Mouse (Mus musculus) ES-E14 (cell line): ENCODE measurements at regions not wholly inside any gene's neighbourhood (a gene's known extent, or its start where the extent isn't known, plus 50 kb on each side); places are given as distances from the start of the nearest gene placed in this dataset.

Source experiments
- HCFC1 ChIP-seq: IDR thresholded peaks from 2 replicates; pipeline ENCODE4 v1.6.1; 2012; ENCODE audit warnings: low read length, inconsistent platforms, borderline replicate concordance; ENCODE audit not compliant: insufficient read depth
- ZNF384 ChIP-seq: IDR thresholded peaks from 2 replicates; pipeline ENCODE4 v1.6.1; 2012; ENCODE audit warnings: low read depth, low read length, inconsistent platforms

DNA sequence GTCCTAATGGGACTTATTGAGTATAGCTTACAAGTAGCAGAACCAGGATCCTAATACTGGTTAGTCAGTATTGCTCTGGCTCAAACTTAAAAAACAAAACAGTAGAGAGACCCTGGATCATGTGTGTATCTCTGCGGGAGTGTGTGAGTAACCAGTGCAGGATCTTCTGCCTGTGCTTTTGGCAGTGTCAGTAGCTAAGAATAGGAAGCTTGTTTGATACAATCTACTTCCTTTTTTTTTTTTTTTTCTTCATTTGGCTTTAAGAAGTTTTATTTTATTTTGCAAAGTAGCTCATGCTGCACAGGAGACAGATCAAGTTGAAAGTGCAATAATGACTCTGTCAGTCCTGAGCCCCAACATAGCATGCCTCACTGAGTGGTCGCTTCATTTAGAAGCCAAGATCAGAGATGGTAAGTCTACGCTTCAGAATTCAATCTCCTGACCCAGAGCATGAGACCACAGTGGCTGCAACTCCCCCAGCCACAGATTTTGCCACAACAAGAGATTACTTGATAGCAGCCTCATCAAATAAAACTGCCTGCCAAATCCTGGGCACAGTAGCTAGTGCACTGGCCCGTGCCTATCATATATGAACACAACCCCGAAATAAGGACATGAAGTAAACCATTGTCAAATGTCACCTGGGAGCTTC, 306.4 kb upstream of the Pitrm1 start:
- TF ChIP-seq HCFC1: no peak
- TF ChIP-seq ZNF384: no peak
